Mouse (Mus musculus) Patski (cell line): ENCODE data around the gene Wdr62. TPM values are rescaled to one million over a fixed set of nuclear protein-coding genes. Genes with fewer than 3 reads are reported as not detected.

Experiments
- ATAC-seq: fragments of 100-300 bp; one replicate; pipeline ENCODE4 v1.8.0; 2021
- CTCF ChIA-PET: fragments of 350-600 bp; sonication (Branson Sonifier 250); formaldehyde crosslinking; loops from one replicate; lab custom pipeline; 2022; ENCODE audit warnings: inconsistent platforms; lab: Charles Lee
- POLR2A ChIA-PET: fragments of 350-600 bp; sonication (Branson Sonifier 250); formaldehyde crosslinking; loops from one replicate; lab custom pipeline; 2022; ENCODE audit warnings: antibody characterized with exemption, inconsistent platforms; lab: Charles Lee
- DNase-seq: peaks from one replicate; pipeline ENCODE4 v3.0.0-alpha.2; 2011; ENCODE audit warnings: low read depth, low spot score
- H3K27me3 ChIP-seq: fragments of 371-371 bp; one replicate; pipeline ENCODE4 v1.5.1; 2021
- CTCF ChIP-seq: fragments of 100-300 bp; IDR thresholded peaks from one replicate; pipeline ENCODE4 v1.5.1; 2021
- in situ Hi-C: fragments of 300-500 bp; cut with MboI; formaldehyde crosslinking; loops from 3 replicates; pipeline ENCODE4 v1.11.1; 2018; ENCODE audit warnings: low pct_unique_long_range_greater_than_20kb, mixed read lengths
- polyA plus RNA-seq: library from polyadenylated mRNA; unstranded; gene quantifications from one replicate; pipeline ENCODE4 v1.2.3, GENCODE M21; 2021

Wdr62 gene
- polyA plus RNA-seq, 1 experiment from 2014 or later, result 9.7 TPM

GRCm38 (mm10) chr7:30199498-30200139 lies 80.6 kb downstream of the Wdr62 start:
- no peaks in the 10 kb centered on the region for H3K27me3 ChIP-seq
- no peak for DNase-seq
- ATAC-seq, result no peak
- CTCF ChIA-PET, result interaction anchor here (1.0 to 4.3 kb wide), 6 partner anchors 10 to 45 kb away, joined by 3 to 17 read pairs (median 10); no protein-coding TSS in a partner anchor
- in situ Hi-C loops, result no loop called here
- no peak for TF ChIP-seq CTCF
- POLR2A ChIA-PET, result interaction anchor here (1.2 kb wide), 1 partner anchor 11 kb away, joined by 4 read pairs; no protein-coding TSS in a partner anchor

GRCm38 (mm10) chr7:30198481-30198971 lies 81.7 kb downstream of the Wdr62 start, which contains the start of gene Capns1:
Gene Capns1 (minus strand): TSS chr7:30198811.
- peak; percentile 46 for ATAC-seq
- TF ChIP-seq CTCF, result peak; percentile 94
- in situ Hi-C loops, result no loop called here
- ChIA-PET POLR2A (interaction anchor here (0.7 to 1.2 kb wide), 2 partner anchors 9 to 29 kb away, joined by 3 to 4 read pairs; no protein-coding TSS in a partner anchor), CTCF (interaction anchor here (0.7 to 4.3 kb wide), 13 partner anchors 9 to 43 kb away, joined by 3 to 17 read pairs (median 6); no protein-coding TSS in a partner anchor)
- DNase-seq, result peak; percentile 90
- H3K27me3 ChIP-seq, result no peaks in the 10 kb centered on the region

GRCm38 (mm10) chr7:30197592-30198129 lies 82.6 kb downstream of the Wdr62 start:
- ChIA-PET POLR2A (interaction anchor here (0.7 kb wide), 1 partner anchor 28 kb away, joined by 3 read pairs; no protein-coding TSS in a partner anchor), CTCF (interaction anchor here (1.0 to 4.3 kb wide), 9 partner anchors 8 to 21 kb away, joined by 3 to 17 read pairs (median 7); no protein-coding TSS in a partner anchor)
- DNase-seq (no peak), ATAC-seq (no peak)
- TF ChIP-seq CTCF, result no peak
- in situ Hi-C loops, result no loop called here
- H3K27me3 ChIP-seq, result no peaks in the 10 kb centered on the region

- in situ Hi-C loops, result no loop called here
- CTCF ChIA-PET, result interaction anchor here (1.2 to 1.9 kb wide), 2 partner anchors 9 to 21 kb away, joined by 4 to 5 read pairs; no protein-coding TSS in a partner anchor
- ATAC-seq, result peak; percentile 37
- H3K27me3 ChIP-seq, result no peaks in the 10 kb centered on the region
- no peak for DNase-seq
- POLR2A ChIA-PET, result no interaction called here
- no peak for TF ChIP-seq CTCF
These were observed 84.0 kb downstream of the Wdr62 start for GRCm38 (mm10) chr7:30196171-30196570.

GRCm38 (mm10) chr7:30195461-30195860 lies 84.8 kb downstream of the Wdr62 start:
- in situ Hi-C loops, result no loop called here
- DNase-seq (no peak), ATAC-seq (no peak)
- ChIA-PET POLR2A (interaction anchor here (1.2 kb wide), 1 partner anchor 14 kb away, joined by 3 read pairs; no protein-coding TSS in a partner anchor), CTCF (interaction anchor here (1.4 to 1.9 kb wide), 2 partner anchors 10 to 17 kb away, joined by 3 to 5 read pairs; no protein-coding TSS in a partner anchor)
- no peak for TF ChIP-seq CTCF
- H3K27me3 ChIP-seq, result no peaks in the 10 kb centered on the region

- in situ Hi-C loops, result no loop called here
- DNase-seq, result peak; percentile 79
These were observed 85.3 kb downstream of the Wdr62 start for GRCm38 (mm10) chr7:30194884-30195283.

GRCm38 (mm10) chr7:30194101-30194831 lies 86.0 kb downstream of the Wdr62 start:
- TF ChIP-seq CTCF, result no peak
- in situ Hi-C loops, result no loop called here
- ATAC-seq (no peak), DNase-seq (no peak)
- H3K27me3 ChIP-seq, result no peaks in the 10 kb centered on the region
- CTCF ChIA-PET, result interaction anchor here (1.2 to 1.4 kb wide), 3 partner anchors 11 to 23 kb away, joined by 3 to 6 read pairs (median 5); no protein-coding TSS in a partner anchor
- POLR2A ChIA-PET, result interaction anchor here (0.6 to 1.2 kb wide), 4 partner anchors 13 to 182 kb away, joined by 3 to 4 read pairs (median 3); no protein-coding TSS in a partner anchor

More at GRCm38 (mm10) chr7:30194884-30195283, 85.3 kb downstream of the Wdr62 start:
- no peaks in the 10 kb centered on the region for H3K27me3 ChIP-seq
- TF ChIP-seq CTCF, result no peak
- peak; percentile 72 for ATAC-seq
- POLR2A ChIA-PET, result interaction anchor here (1.2 kb wide), 1 partner anchor 13 kb away, joined by 3 read pairs; no protein-coding TSS in a partner anchor
- CTCF ChIA-PET, result interaction anchor here (1.2 to 1.4 kb wide), 3 partner anchors 11 to 22 kb away, joined by 3 to 6 read pairs (median 5); no protein-coding TSS in a partner anchor

- no peak for TF ChIP-seq CTCF
- no peaks in the 10 kb centered on the region for H3K27me3 ChIP-seq
- DNase-seq (no peak), ATAC-seq (peak; percentile 38)
- in situ Hi-C loops, result no loop called here
- CTCF ChIA-PET, result interaction anchor here (1.2 to 1.3 kb wide), 3 partner anchors 12 to 24 kb away, joined by 5 to 6 read pairs (median 5); no protein-coding TSS in a partner anchor
- POLR2A ChIA-PET, result interaction anchor here (0.8 to 1.1 kb wide), 2 partner anchors 12 to 15 kb away, joined by 3 to 4 read pairs; no protein-coding TSS in a partner anchor
These were observed 86.6 kb downstream of the Wdr62 start for GRCm38 (mm10) chr7:30193581-30194100.

- CTCF ChIA-PET, result interaction anchor here (1.2 kb wide), 1 partner anchor 12 kb away, joined by 5 read pairs; no protein-coding TSS in a partner anchor
- POLR2A ChIA-PET, result interaction anchor here (1.1 kb wide), 1 partner anchor 11 kb away, joined by 4 read pairs; no protein-coding TSS in a partner anchor
- no peaks in the 10 kb centered on the region for H3K27me3 ChIP-seq
- TF ChIP-seq CTCF, result no peak
- ATAC-seq (no peak), DNase-seq (no peak)
- in situ Hi-C loops, result no loop called here
These were observed 87.2 kb downstream of the Wdr62 start for GRCm38 (mm10) chr7:30193013-30193412.
